Comparison of ENCODE assay signal across 8 mouse cellular contexts in genomic region chr6:125348721-125349574, GRCm38 (mm10). TPM values are rescaled to one million over a fixed set of nuclear protein-coding genes. Genes with fewer than 3 reads are reported as not detected.
A peak's percentile ranks its signal among the peaks of the same experiment; 100 is the strongest.
DNase-seq lines count a peak whose midpoint lies in the region; ATAC-seq and TF ChIP-seq lines count a peak whose summit lies in the region.

TSS of gene Tnfrsf1a (plus strand) at chr6:125349362.

- peaks cover 38% of the 10 kb centered on the region; the same call in 1 of the 2 replicates for H3K79me2 ChIP-seq in liver, adult 2 months (ENCODE audit: control insufficient read depth, insufficient read depth, low read length)

- peak within 1 kb of the TSS; percentile 71 for H3K4me3 ChIP-seq in liver, adult 2 months (ENCODE audit: insufficient read depth, low read depth, low read length)
- H3K4me3 ChIP-seq in bone marrow, adult 2 months (replicated peaks; ENCODE audit: control insufficient read depth, low read depth, low read length): peak within 1 kb of the TSS; percentile 93
- H3K4me3 ChIP-seq in midbrain, embryonic 10.5 days: peak within 1 kb of the TSS; percentile 72

- TF ChIP-seq CTCF in liver, adult 2 months (IDR thresholded peaks at IDR 0.05; ENCODE audit: low read depth, low read length): no peak
- TF ChIP-seq CTCF in bone marrow, adult 2 months (IDR thresholded peaks at IDR 0.05; ENCODE audit: control insufficient read depth, insufficient read depth, low read length): no peak

- no peaks in the 10 kb centered on the region for H3K27me3 ChIP-seq in liver, adult 2 months (ENCODE audit: control insufficient read depth, insufficient read depth, low read length)
- peaks cover 57% of the 10 kb centered on the region for H3K27me3 ChIP-seq in midbrain, embryonic 10.5 days (ENCODE audit: low read depth, poor library complexity, severe bottlenecking)

- ATAC-seq in inflammation-experienced regulatory T-cells, adult 6 months: peak; percentile 1

- TF ChIP-seq POLR2A in liver, adult 2 months (IDR thresholded peaks at IDR 0.05; ENCODE audit: extremely low read depth, insufficient read depth, low read length): no peak
- TF ChIP-seq POLR2A in bone marrow, adult 2 months (IDR thresholded peaks at IDR 0.05; ENCODE audit: borderline replicate concordance, control insufficient read depth, low read depth, low read length): no peak

- 19% methylated on average over 22 of the region's 22 CpGs for WGBS in liver, adult 2 months
- WGBS in bone marrow, adult 2 months: 9% methylated on average over 22 of the region's 22 CpGs
- 5% methylated on average over 22 of the region's 22 CpGs for WGBS in midbrain, embryonic 10.5 days

- peaks cover 32% of the 10 kb centered on the region for H3K4me1 ChIP-seq in liver, adult 2 months (ENCODE audit: control insufficient read depth, insufficient read depth, low read length)
- peaks cover 12% of the 10 kb centered on the region for H3K4me1 ChIP-seq in bone marrow, adult 2 months (ENCODE audit: control insufficient read depth, insufficient read depth, low read length)
- H3K4me1 ChIP-seq in midbrain, embryonic 10.5 days: peaks cover 32% of the 10 kb centered on the region

- peak within 1 kb of the TSS; percentile 92 for H3K27ac ChIP-seq in liver, adult 2 months (replicated peaks; ENCODE audit: insufficient read depth, low read depth, low read length)
- peak within 1 kb of the TSS; percentile 95 for H3K27ac ChIP-seq in bone marrow, adult 2 months (ENCODE audit: control insufficient read depth, insufficient read depth, low read depth, low read length, poor library complexity)
- H3K27ac ChIP-seq in midbrain, embryonic 10.5 days (replicated peaks): peak within 1 kb of the TSS; percentile 76

- DNase-seq in liver, adult 2 months (ENCODE audit: extremely low read depth, low read depth, low spot score): no peak
- DNase-seq in liver: no peak
- DNase-seq in gastrocnemius, postnatal 25 days: no peak
- no peak for DNase-seq in midbrain, embryonic 10.5 days (ENCODE audit: low spot score)
- DNase-seq in urinary bladder, adult 18-20 months (ENCODE audit: low spot score in 2 of 2): no peak
- DNase-seq in right cerebral cortex, postnatal 4 days: no peak

- H3K36me3 ChIP-seq in liver, adult 2 months (ENCODE audit: control insufficient read depth, insufficient read depth, low read length): no peaks in the 10 kb centered on the region
- no peaks in the 10 kb centered on the region for H3K36me3 ChIP-seq in midbrain, embryonic 10.5 days

- no peaks in the 10 kb centered on the region for H3K9me3 ChIP-seq in midbrain, embryonic 10.5 days (replicated peaks)

- peak within 1 kb of the TSS; percentile 94 for H3K9ac ChIP-seq in liver, adult 2 months (ENCODE audit: low read depth, low read length)

RNA-seq across cellular contexts. Expression of gene Tnfrsf1a, which starts in this region (rescaled TPM):
- 21.0 and 28.6 TPM in 2 replicates for total RNA-seq in liver, adult 2 months (2014; rRNA removed)
- polyA plus RNA-seq in liver, adult 2 months (2012; rRNA removed): 89.3 and 110 TPM in 2 replicates
- polyA plus RNA-seq in bone marrow, adult 2 months (2011; ENCODE audit: insufficient read depth, insufficient read length, low replicate concordance, missing spikeins): 18.4 and 63.5 TPM in 2 replicates
- total RNA-seq in gastrocnemius, postnatal 25 days (2021): 10 to 100 TPM; 26.7 to 33.7 TPM
- polyA plus RNA-seq in inflammation-experienced regulatory T-cells, adult 6 months (2017; shearing (Covaris generic)): 10 to 100 TPM; 23.3 to 28.5 (median 24.7) TPM
- polyA plus RNA-seq in midbrain, embryonic 10.5 days (2016; fragmentation: Nextera tagmentation; extraction: Ambion mirVana): 21.7 and 24.5 TPM in 2 replicates
